Mouse (Mus musculus) heart, embryonic 16.5 days (tissue): ENCODE measurements around the gene Klhl21. TPM values are rescaled to one million over a fixed set of nuclear protein-coding genes. Genes with fewer than 3 reads are reported as not detected.

Source experiments
- ATAC-seq: fragments of 200-750 bp; cut with Nextera tagmentation; replicated peaks from 2 replicates; pipeline ENCODE4 v1.8.0; 2017; ENCODE audit warnings: moderate number of reproducible peaks; ENCODE audit not compliant: insufficient read depth, low FRiP score; ENCODE audit errors: extremely low read depth
- H3K27ac ChIP-seq: fragments of 300-500 bp; sonication (generic); 2 replicates; pipeline ENCODE4 v1.5.1; 2014; ENCODE audit warnings: mild to moderate bottlenecking, low read length, control low read depth, moderate library complexity
- H3K27me3 ChIP-seq: fragments of 300-500 bp; sonication (generic); 2 replicates; pipeline ENCODE4 v1.6.1; 2014; ENCODE audit warnings: low read length, mixed read lengths; ENCODE audit not compliant: control insufficient read depth, insufficient read depth
- H3K36me3 ChIP-seq: fragments of 300-500 bp; sonication (generic); 2 replicates; pipeline ENCODE4 v1.6.1; 2014; ENCODE audit not compliant: control insufficient read depth, insufficient read depth
- H3K4me1 ChIP-seq: fragments of 300-500 bp; sonication (generic); 2 replicates; pipeline ENCODE4 v1.6.1; 2014; ENCODE audit warnings: low read length, mixed read lengths; ENCODE audit not compliant: control insufficient read depth, insufficient read depth
- H3K4me2 ChIP-seq: fragments of 300-500 bp; sonication (generic); 2 replicates; pipeline ENCODE4 v1.6.1; 2014; ENCODE audit warnings: low read depth, mild to moderate bottlenecking, control low read depth, low read length
- H3K4me3 ChIP-seq: fragments of 300-500 bp; sonication (generic); 2 replicates; pipeline ENCODE4 v1.5.1; 2014; ENCODE audit warnings: mild to moderate bottlenecking, control low read depth, low read length
- H3K9ac ChIP-seq: fragments of 300-500 bp; sonication (generic); 2 replicates; pipeline ENCODE4 v1.6.1; 2014; ENCODE audit warnings: low read length, control low read depth
- H3K9me3 ChIP-seq: fragments of 300-500 bp; sonication (generic); replicated peaks from 2 replicates; pipeline ENCODE4 v1.6.1; 2016; ENCODE audit warnings: low read length; ENCODE audit not compliant: control insufficient read depth
- WGBS: fragments of 180-500 bp; shearing (Covaris S2); extraction: QIAGEN DNeasy Blood & Tissue Kit; methylation state at CpG from one replicate; pipeline ENCODE4 v1.1.7; 2014; 5-methylcytosine and 5-hydroxymethylcytosine counted together
- polyA plus RNA-seq: library from polyadenylated mRNA; unstranded; fragments of >200 nt; fragmentation: Nextera tagmentation; extraction: Ambion mirVana; gene quantifications from 2 replicates; pipeline ENCODE4 v1.2.1, GENCODE M21; 2015

The Klhl21 gene
- polyA plus RNA-seq, 1 experiment from 2014 or later, result 27.2 TPM

- H3K9me3 ChIP-seq, result no peaks in the 10 kb centered on the region
- no peak for ATAC-seq
- H3K4me1 ChIP-seq, result peaks cover 7% of the 10 kb centered on the region
- no peaks in the 10 kb centered on the region for H3K27me3 ChIP-seq
- no peak overlapping the region for H3K4me2 ChIP-seq
- no peak overlapping the region for H3K27ac ChIP-seq
- no peaks in the 10 kb centered on the region for H3K36me3 ChIP-seq
- no peak overlapping the region for H3K4me3 ChIP-seq
- no peak overlapping the region for H3K9ac ChIP-seq
- 32% methylated on average over 4 of the region's 4 CpGs for WGBS
Measured at GRCm38 (mm10) chr4:152000906-152001305, 7.7 kb upstream of the Klhl21 start.

GRCm38 (mm10) chr4:152001335-152001734 is 7.3 kb upstream of the Klhl21 start:
- Histone ChIP-seq H3K4me2 (no peak overlapping the region), H3K4me3 (no peak overlapping the region), H3K27ac (no peak overlapping the region), H3K36me3 (no peaks in the 10 kb centered on the region), H3K27me3 (no peaks in the 10 kb centered on the region), H3K9ac (no peak overlapping the region), H3K4me1 (peaks cover 7% of the 10 kb centered on the region), H3K9me3 (no peaks in the 10 kb centered on the region)
- 66% methylated on average over 4 of the region's 4 CpGs for WGBS
- ATAC-seq, result no peak

GRCm38 (mm10) chr4:152002063-152002462 is 6.5 kb upstream of the Klhl21 start:
- no peaks in the 10 kb centered on the region for H3K27me3 ChIP-seq
- H3K9me3 ChIP-seq, result no peaks in the 10 kb centered on the region
- peaks cover 7% of the 10 kb centered on the region for H3K4me1 ChIP-seq
- H3K9ac ChIP-seq, result no peak overlapping the region
- H3K4me2 ChIP-seq, result no peak overlapping the region
- 86% methylated on average over 3 of the region's 3 CpGs for WGBS
- no peak overlapping the region for H3K27ac ChIP-seq
- ATAC-seq, result no peak
- H3K36me3 ChIP-seq, result no peaks in the 10 kb centered on the region
- no peak overlapping the region for H3K4me3 ChIP-seq

- Histone ChIP-seq H3K9me3 (no peaks in the 10 kb centered on the region), H3K4me3 (no peak overlapping the region), H3K9ac (no peak overlapping the region), H3K36me3 (no peaks in the 10 kb centered on the region), H3K4me1 (peaks cover 15% of the 10 kb centered on the region), H3K27me3 (no peaks in the 10 kb centered on the region), H3K4me2 (no peak overlapping the region), H3K27ac (no peak overlapping the region)
- 72% methylated on average over 6 of the region's 6 CpGs for WGBS
- no peak for ATAC-seq
Measured at GRCm38 (mm10) chr4:152006137-152006536, 2.5 kb upstream of the Klhl21 start.

- Histone ChIP-seq H3K4me1 (peaks cover 22% of the 10 kb centered on the region), H3K36me3 (no peaks in the 10 kb centered on the region), H3K4me3 (no peak overlapping the region), H3K27ac (peak overlapping the region; percentile 93), H3K9me3 (no peaks in the 10 kb centered on the region), H3K27me3 (no peaks in the 10 kb centered on the region), H3K9ac (peak overlapping the region; percentile 26), H3K4me2 (no peak overlapping the region)
- no peak for ATAC-seq
- WGBS, result 49% methylated on average over 3 of the region's 3 CpGs
Measured at GRCm38 (mm10) chr4:152006812-152007211, 1.8 kb upstream of the Klhl21 start.

- ATAC-seq, result no peak; the same call in 1 of the 2 replicates
- H3K4me3 ChIP-seq, result peak overlapping the region; percentile 80
- H3K27ac ChIP-seq, result peak overlapping the region; percentile 93
- H3K9ac ChIP-seq, result peak overlapping the region; percentile 88
- no peaks in the 10 kb centered on the region for H3K36me3 ChIP-seq
- H3K9me3 ChIP-seq, result no peaks in the 10 kb centered on the region
- peak overlapping the region; percentile 96 for H3K4me2 ChIP-seq
- WGBS, result 9% methylated on average over 8 of the region's 8 CpGs
- peaks cover 29% of the 10 kb centered on the region for H3K4me1 ChIP-seq
- H3K27me3 ChIP-seq, result no peaks in the 10 kb centered on the region
Measured at GRCm38 (mm10) chr4:152007481-152008147, 989 bp upstream of the Klhl21 start.

GRCm38 (mm10) chr4:152008148-152008500 is 479 bp upstream of the Klhl21 start:
- under 1% methylated on average over 14 of the region's 14 CpGs for WGBS
- Histone ChIP-seq H3K4me1 (peaks cover 33% of the 10 kb centered on the region), H3K27ac (peak overlapping the region; percentile 93), H3K4me2 (peak overlapping the region; percentile 96), H3K9ac (peak overlapping the region; percentile 88), H3K4me3 (peak overlapping the region; percentile 80), H3K9me3 (no peaks in the 10 kb centered on the region), H3K36me3 (no peaks in the 10 kb centered on the region), H3K27me3 (no peaks in the 10 kb centered on the region)
- no peak for ATAC-seq

- ATAC-seq, result peak; percentile 7
- no peaks in the 10 kb centered on the region for H3K36me3 ChIP-seq
- H3K27me3 ChIP-seq, result no peaks in the 10 kb centered on the region
- H3K4me3 ChIP-seq, result peak overlapping the region; percentile 80
- no peaks in the 10 kb centered on the region for H3K9me3 ChIP-seq
- peak overlapping the region; percentile 93 for H3K27ac ChIP-seq
- under 1% methylated on average over 115 of the region's 115 CpGs for WGBS
- peak overlapping the region; percentile 88 for H3K9ac ChIP-seq
- H3K4me1 ChIP-seq, result peaks cover 43% of the 10 kb centered on the region
- H3K4me2 ChIP-seq, result peak overlapping the region; percentile 96
Measured at GRCm38 (mm10) chr4:152009076-152010051, 761 bp downstream of the Klhl21 start.
